Mouse (Mus musculus) heart, embryonic 10.5 days (tissue): Measurements from ENCODE around the gene Rem1. TPM values are rescaled to one million over a fixed set of nuclear protein-coding genes. Genes with fewer than 3 reads are reported as not detected.
"Not testable (repeated sequence)": the region's sequence is repeated elsewhere in the genome, so short reads cannot be mapped to it uniquely, and the experiment has no call there.

Experiments
- DNase-seq: peaks from one replicate; pipeline ENCODE4 v3.0.0-alpha.2; 2017; ENCODE audit warnings: low spot score
- H3K27ac ChIP-seq: fragments of 300-500 bp; sonication (generic); 2 replicates; pipeline ENCODE4 v1.5.1; 2016; ENCODE audit warnings: mild to moderate bottlenecking
- H3K27me3 ChIP-seq: fragments of 300-500 bp; sonication (generic); 2 replicates; pipeline ENCODE4 v1.6.1; 2016; ENCODE audit warnings: mild to moderate bottlenecking; ENCODE audit not compliant: poor library complexity, insufficient read depth, severe bottlenecking
- H3K36me3 ChIP-seq: fragments of 300-500 bp; sonication (generic); 2 replicates; pipeline ENCODE4 v1.6.1; 2016; ENCODE audit warnings: mild to moderate bottlenecking, moderate library complexity
- H3K4me1 ChIP-seq: fragments of 300-500 bp; sonication (generic); 2 replicates; pipeline ENCODE4 v1.6.1; 2016; ENCODE audit warnings: mild to moderate bottlenecking
- H3K4me3 ChIP-seq: fragments of 300-500 bp; sonication (generic); 2 replicates; pipeline ENCODE4 v1.5.1; 2016; ENCODE audit warnings: mild to moderate bottlenecking, moderate library complexity
- H3K9me3 ChIP-seq: fragments of 300-500 bp; sonication (generic); 2 replicates; pipeline ENCODE4 v1.6.1; 2016; ENCODE audit warnings: mild to moderate bottlenecking, moderate library complexity
- WGBS: fragments of 180-500 bp; shearing (Covaris S2); methylation state at CpG from one replicate; pipeline ENCODE4 v1.1.7; 2016; 5-methylcytosine and 5-hydroxymethylcytosine counted together
- polyA plus RNA-seq: library from polyadenylated mRNA; unstranded; fragments of >200 nt; fragmentation: Nextera tagmentation; extraction: Ambion mirVana; gene quantifications from 2 replicates; pipeline ENCODE4 v1.2.1, GENCODE M21; 2016

Rem1 gene
- polyA plus RNA-seq, 1 experiment from 2014 or later = 4.9 TPM

DNA sequence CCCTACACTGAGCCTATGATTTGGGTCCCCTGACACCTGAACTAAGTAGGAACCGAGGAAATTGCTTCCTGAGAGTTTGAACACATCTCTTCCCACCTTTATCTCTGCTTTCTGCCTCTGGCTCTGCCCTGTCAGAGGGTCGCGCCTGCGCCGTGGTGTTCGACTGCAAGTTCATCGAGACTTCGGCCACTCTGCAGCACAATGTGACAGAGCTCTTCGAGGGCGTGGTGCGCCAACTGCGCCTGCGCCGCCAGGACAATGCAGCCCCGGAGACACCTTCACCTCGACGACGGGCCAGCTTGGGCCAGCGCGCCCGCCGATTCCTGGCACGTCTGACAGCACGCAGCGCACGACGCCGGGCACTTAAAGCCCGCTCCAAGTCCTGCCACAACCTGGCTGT lies 7.6 kb downstream of the Rem1 start:
- Histone ChIP-seq H3K4me1 (peaks cover 59% of the 10 kb centered on the region), H3K27ac (peak overlapping the region; percentile 75; the same call in 1 of the 2 replicates), H3K27me3 (peaks cover 6% of the 10 kb centered on the region), H3K36me3 (no peaks in the 10 kb centered on the region), H3K4me3 (no peak overlapping the region), H3K9me3 (no peaks in the 10 kb centered on the region)
- no peak for DNase-seq
- WGBS = 53% methylated on average over 29 of the region's 29 CpGs

DNA sequence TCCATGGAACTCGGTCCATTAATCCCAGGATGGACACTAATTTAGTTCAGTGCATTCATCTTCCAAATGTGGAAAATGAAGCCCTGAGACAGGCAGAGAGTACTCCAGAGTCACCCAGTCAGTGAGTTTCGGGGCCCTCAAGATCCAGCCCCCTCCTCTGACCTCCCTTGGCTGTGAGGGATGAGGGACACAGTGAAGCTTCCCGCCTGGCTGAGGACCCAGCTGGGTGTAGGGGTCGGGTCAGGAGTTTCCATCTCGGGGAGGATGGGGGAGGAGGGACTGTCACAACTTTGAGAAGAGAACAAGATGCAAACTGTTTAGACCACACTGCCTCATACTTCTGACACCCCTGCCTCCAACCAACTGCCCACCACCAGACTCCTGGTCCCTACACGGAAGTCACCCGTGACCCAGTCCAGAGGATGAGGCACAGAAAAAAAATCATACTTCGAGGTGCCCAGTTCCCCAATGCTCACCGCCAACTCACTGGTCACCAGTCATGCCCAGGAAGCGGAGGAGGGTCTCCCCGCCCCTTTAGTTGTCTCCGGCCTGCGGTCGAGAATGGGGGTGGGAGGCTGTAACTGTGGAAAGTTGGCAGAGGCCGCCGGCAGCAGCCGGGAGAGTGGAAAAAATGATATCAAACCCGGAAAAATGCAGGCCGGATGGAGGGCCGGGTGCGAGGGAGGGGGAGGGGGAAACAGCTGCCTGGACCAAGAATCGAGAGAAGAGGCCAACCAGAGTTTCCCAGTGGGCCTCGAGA lies 9.7 kb downstream of the Rem1 start:
- Histone ChIP-seq H3K9me3 (no peaks in the 10 kb centered on the region), H3K4me1 (peaks cover 70% of the 10 kb centered on the region), H3K27ac (peak overlapping the region; percentile 77), H3K4me3 (no peak overlapping the region), H3K27me3 (peaks cover 5% of the 10 kb centered on the region; the same call in 1 of the 2 replicates), H3K36me3 (no peaks in the 10 kb centered on the region)
- WGBS = 49% methylated on average over 23 of the region's 23 CpGs
- peak; percentile 82 for DNase-seq

DNA sequence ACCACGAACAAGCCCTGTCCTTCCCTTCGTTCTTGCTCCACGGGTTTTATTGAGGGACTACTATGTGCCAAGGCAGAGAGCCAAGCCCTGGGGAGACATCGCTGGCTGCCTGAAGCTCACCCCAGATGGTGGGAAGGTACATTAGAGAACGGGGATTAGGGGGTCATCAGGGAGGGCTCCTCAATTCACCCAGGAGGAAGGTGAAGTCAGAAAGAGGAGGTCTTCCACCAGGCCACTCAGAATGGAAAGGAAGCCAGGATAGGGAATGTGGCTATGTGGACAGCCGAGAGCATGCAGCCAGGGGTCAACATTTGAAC lies 10.2 kb downstream of the Rem1 start:
- DNase-seq = no peak
- H3K9me3 ChIP-seq = no peaks in the 10 kb centered on the region
- peaks cover 70% of the 10 kb centered on the region for H3K4me1 ChIP-seq
- H3K36me3 ChIP-seq = no peaks in the 10 kb centered on the region
- 73% methylated on average over 6 of the region's 6 CpGs for WGBS
- no peak overlapping the region for H3K4me3 ChIP-seq
- peak overlapping the region; percentile 77; the same call in 1 of the 2 replicates for H3K27ac ChIP-seq
- H3K27me3 ChIP-seq = peaks cover 5% of the 10 kb centered on the region; the same call in 1 of the 2 replicates

DNA sequence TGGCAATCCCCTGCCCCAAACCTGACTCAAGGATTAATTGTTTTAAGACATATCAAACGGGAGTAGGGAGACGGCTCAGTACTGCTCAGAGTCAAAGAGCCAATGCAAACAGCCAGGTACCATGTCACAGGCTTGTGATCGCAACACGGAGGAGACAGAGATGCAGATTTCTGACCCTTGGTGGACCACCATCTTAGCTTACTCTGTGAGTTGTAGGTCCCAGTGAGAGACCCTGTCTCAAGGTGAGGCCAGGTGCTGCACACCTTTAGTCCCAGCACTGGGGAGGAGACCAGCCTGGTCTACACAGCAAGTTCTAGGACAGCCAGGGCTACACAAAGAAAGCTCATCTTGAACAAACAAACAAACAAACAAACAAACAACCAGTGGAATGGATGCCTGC lies 10.6 kb downstream of the Rem1 start:
- 83% methylated on average over 4 of the region's 4 CpGs for WGBS
- Histone ChIP-seq H3K27me3 (peaks cover 5% of the 10 kb centered on the region; the same call in 1 of the 2 replicates), H3K9me3 (no peaks in the 10 kb centered on the region), H3K27ac (peak overlapping the region; percentile 77), H3K4me1 (peaks cover 67% of the 10 kb centered on the region), H3K4me3 (no peak overlapping the region), H3K36me3 (no peaks in the 10 kb centered on the region)
- no peak for DNase-seq

DNA sequence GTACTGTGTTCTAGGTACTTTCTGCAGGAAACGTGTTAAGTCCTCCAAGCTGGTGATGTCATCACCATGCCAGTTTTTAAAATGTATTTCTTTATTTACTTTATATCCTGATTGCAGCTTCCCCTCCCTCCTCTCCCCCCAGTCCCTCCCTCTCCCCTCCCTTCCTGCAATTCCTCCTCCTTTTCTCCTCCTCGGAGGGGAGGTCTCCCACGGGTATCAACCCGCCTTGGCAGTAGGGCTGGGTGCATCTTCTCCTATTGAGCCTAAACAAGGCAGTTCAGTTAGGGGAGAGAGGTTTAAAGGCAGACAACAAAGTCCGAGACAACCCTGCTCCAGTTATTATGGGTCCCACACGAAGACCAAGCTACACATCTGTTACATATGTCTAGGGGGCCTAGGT lies 12.1 kb downstream of the Rem1 start:
- Histone ChIP-seq H3K36me3 (no peaks in the 10 kb centered on the region), H3K27me3 (peaks cover 5% of the 10 kb centered on the region; the same call in 1 of the 2 replicates), H3K4me1 (peaks cover 53% of the 10 kb centered on the region), H3K27ac (peak overlapping the region; percentile 62; the same call in 1 of the 2 replicates), H3K9me3 (no peaks in the 10 kb centered on the region), H3K4me3 (no peak overlapping the region)
- no peak for DNase-seq
- 65% methylated on average over 6 of the region's 6 CpGs for WGBS

DNA sequence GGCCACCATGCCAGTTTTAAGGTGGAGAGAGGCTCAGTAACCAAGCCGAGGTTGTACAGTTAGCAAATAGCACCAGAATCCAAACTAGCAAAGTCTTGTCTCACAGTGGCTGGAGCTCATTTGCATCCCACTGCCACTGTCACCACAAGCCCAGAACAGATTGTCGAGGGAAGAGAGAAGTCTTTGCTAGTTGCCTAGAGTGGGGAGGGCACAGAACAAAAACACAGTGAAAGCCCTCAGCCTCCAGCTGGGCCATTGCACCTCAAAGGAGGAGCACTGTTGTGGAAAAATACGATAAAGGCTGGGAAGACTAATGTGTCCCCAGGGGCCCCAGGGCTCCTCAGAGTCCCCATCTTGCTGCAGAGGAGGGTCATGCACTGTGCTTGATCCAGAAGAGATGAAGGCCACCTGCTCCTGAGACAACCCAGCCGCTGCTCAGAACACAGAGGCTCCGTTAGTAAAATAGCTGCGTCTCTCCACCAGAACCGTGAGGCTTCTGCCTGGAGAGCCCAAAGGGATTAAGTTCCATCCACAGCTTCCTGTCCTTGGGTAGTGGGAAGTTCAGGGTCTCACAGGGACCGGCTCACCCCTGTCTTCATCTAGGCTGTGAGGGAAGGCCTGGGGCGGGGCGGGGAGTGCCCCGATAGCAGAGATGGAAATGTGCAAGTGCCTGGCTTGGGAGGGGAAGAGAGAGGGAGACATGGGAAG lies 12.8 kb downstream of the Rem1 start:
- Histone ChIP-seq H3K9me3 (no peaks in the 10 kb centered on the region), H3K4me1 (peaks cover 47% of the 10 kb centered on the region), H3K27me3 (0 out of 2 replicates have a peak, but pooled peaks cover under 1% of the 10 kb centered on the region), H3K36me3 (no peaks in the 10 kb centered on the region), H3K27ac (peak overlapping the region; percentile 62), H3K4me3 (no peak overlapping the region)
- 18% methylated on average over 11 of the region's 11 CpGs for WGBS
- DNase-seq = no peak

DNA sequence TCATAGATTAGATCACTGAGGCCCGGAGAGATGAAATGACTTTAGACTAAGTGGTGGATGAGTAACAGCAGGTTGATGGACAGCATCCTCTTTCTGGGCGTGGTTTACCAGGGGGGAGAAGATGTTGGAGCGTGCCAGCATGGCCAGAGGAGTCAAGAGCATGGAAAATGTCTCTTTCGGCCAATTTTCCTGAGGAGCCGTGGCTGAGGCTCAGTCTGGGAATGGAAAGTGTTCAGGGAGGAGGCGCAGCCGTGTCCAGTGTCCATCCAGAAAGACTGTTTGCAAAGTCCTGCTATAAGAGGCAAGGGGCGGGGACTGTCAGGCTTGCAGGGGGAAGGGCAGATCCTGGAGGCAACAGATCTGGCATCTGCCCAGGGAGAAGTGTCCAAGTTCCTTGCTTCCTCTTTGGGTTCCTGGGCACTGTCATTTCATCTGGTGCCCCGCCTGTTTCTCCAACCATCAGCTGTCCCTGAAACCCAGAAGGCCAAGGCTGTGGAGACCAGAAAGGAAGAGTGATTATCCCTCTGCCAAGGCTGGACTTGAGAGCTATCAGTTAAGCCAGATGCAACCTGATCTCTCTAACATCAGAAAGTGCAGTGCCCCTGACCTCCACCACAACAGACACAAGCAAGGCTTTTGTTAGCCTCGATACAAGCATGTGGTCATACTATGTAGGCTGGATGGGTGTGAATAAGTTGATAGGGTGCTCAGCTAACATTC lies 26.3 kb downstream of the Rem1 start:
- Histone ChIP-seq H3K4me3 (no peak overlapping the region), H3K27me3 (no peaks in the 10 kb centered on the region), H3K9me3 (no peaks in the 10 kb centered on the region), H3K36me3 (no peaks in the 10 kb centered on the region), H3K27ac (peak overlapping the region; percentile 12; the same call in 1 of the 2 replicates), H3K4me1 (peaks cover 28% of the 10 kb centered on the region)
- DNase-seq = no peak
- 50% methylated on average over 10 of the region's 10 CpGs for WGBS

DNA sequence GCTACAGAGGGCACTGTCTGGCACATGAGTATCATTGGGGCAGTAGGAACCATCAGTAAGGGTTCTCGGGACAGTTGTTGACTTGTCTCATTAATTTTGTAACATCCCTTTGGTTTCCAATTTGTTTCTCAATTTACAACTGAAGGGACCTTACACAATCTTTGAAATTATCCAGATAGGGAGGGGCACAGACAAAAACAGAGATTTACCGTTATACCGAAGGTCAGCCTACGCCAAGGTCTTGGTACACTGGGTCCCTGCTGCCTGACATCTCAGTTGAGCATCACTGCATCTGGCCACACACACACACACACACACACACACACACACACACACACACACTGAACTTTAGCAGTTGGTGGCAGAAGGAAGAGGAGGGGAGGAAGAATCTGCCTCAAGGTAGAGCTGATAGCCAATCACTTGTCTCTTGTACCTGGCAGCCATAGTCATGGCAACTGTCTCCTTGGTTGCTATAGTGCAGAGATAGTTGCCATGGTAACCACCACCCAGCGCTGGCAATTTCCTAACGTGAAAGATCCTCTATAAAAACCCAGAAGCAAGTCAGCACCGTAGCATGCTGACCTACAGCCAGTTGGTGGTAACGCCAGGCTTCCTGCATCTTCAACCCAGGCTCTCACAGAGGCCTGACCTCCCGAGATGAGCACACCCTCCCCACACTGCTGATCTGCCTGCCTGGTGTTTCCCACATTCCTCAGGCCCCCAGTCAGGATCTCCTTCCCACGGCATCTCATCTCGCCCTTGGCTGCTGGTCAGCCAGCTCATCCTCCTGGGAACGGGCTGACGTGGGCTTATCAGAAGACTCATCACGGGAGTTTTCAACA lies 27.3 kb downstream of the Rem1 start:
- Histone ChIP-seq H3K27me3 (no peaks in the 10 kb centered on the region), H3K9me3 (no peaks in the 10 kb centered on the region), H3K27ac (no peak overlapping the region), H3K36me3 (no peaks in the 10 kb centered on the region), H3K4me3 (no peak overlapping the region), H3K4me1 (peaks cover 28% of the 10 kb centered on the region)
- no peak for DNase-seq
- WGBS = 33% methylated on average over 14 of the region's 14 CpGs

DNA sequence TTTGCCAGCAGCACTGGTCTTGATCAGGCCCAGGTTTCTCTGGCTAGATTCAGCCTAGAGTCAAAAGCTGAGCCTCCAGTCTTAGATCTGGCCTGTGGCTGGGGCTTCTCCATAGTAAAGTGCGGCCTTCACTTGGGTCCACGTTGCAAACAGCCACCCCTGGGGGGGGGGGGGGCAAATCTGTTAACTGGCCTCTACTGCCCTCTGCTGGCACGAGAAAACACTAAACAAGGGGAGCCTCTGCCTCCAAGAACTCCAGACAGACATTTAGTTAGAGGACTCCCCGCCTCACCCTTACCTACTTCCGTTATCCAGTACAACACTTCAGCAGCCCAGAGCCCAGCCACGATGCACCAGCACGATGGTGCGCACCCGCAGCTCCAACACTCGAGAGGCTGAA lies 30.6 kb downstream of the Rem1 start:
- no peak overlapping the region for H3K4me3 ChIP-seq
- H3K9me3 ChIP-seq = no peaks in the 10 kb centered on the region
- H3K4me1 ChIP-seq = peaks cover 24% of the 10 kb centered on the region
- WGBS = 57% methylated on average over 10 of the region's 10 CpGs
- no peak for DNase-seq
- H3K27me3 ChIP-seq = no peaks in the 10 kb centered on the region
- H3K36me3 ChIP-seq = no peaks in the 10 kb centered on the region
- H3K27ac ChIP-seq = no peak overlapping the region

DNA sequence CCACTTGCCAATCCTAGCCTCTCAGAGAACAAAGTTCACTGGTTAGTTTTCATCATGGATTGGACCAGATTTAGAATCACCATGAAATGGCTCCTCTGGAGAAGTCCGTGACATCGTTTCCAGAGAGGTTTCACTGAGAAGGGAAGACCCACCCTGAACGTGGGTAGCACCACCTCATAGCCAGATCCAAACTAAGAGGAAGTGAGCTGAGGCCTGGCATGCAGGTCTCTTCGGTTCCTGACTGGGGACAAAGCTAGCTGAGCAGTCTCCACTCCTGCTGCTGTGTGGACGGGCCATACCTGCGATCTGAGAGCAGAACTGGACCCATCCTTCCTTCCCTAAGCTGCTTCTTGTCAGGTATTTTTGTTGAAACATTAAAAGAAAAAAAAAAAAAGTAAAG lies 34.4 kb downstream of the Rem1 start:
- no peak for DNase-seq

DNA sequence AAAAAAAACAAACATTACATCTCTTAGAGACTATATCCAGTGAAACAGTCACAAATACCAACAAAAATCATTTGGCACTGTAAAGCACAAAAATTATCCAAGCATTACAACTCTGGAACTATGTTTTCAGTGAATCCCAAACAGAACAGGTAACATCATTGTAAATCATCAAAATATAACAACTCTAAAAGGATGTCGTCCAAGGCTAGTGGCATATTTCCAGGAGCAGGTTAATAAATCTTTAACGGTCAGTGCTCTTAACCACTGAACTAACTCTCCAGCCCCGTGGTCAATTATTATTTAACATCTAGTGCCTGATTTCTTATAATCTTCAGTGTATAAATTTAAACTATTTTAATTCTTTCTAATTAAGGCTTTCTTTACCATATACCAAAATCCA lies 39.4 kb downstream of the Rem1 start:
- 72% methylated on average over 3 of the region's 3 CpGs for WGBS
- not testable (repeated sequence) for DNase-seq, H3K27ac ChIP-seq, H3K36me3 ChIP-seq, H3K27me3 ChIP-seq, H3K4me3 ChIP-seq, H3K9me3 ChIP-seq
- H3K4me1 ChIP-seq = peaks cover 12% of the 10 kb centered on the region

More for the DNA sequence above, 34.4 kb downstream of the Rem1 start:
- Histone ChIP-seq H3K9me3 (no peaks in the 10 kb centered on the region), H3K27ac (no peak overlapping the region), H3K4me3 (no peak overlapping the region), H3K36me3 (no peaks in the 10 kb centered on the region), H3K4me1 (no peaks in the 10 kb centered on the region), H3K27me3 (no peaks in the 10 kb centered on the region)
- 75% methylated on average over 6 of the region's 6 CpGs for whole genome bisulfite sequencing

DNA sequence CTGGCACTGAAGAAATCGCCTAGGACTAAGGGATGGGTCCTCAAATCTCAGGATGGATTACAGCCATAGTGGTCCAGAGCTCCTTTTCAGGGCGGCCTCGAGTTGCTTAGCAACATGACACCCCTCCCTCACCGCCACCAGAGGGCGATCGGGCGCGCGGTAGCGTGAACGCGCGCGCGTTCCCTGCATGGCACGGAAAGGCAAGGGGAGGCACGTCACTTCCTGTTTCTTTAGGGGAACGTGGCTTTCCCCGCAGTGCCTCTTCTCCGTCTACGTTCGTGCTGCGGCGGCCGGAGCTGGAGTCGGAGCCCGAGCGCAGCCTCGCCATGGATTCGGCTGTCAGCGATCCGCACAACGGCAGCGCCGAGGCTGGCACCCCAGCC lies 42.5 kb downstream of the Rem1 start, which contains the start of gene H13:
H13 (plus strand) TSS at position 206 of the 383 bp plus-strand sequence.
- peaks cover 38% of the 10 kb centered on the region for H3K4me1 ChIP-seq

More for the DNA sequence above, 42.5 kb downstream of the Rem1 start, which contains the start of gene H13:
- H3K9me3 ChIP-seq = no peaks in the 10 kb centered on the region
- peak within 1 kb of the TSS; percentile 96 for H3K27ac ChIP-seq
- under 1% methylated on average over 35 of the region's 35 CpGs for WGBS
- peak; percentile 95 for DNase-seq
- no peaks in the 10 kb centered on the region; the same call in 1 of the 2 replicates for H3K27me3 ChIP-seq
- H3K4me3 ChIP-seq = peak within 1 kb of the TSS; percentile 99
- H3K36me3 ChIP-seq = peaks cover 16% of the 10 kb centered on the region
